Mouse (Mus musculus) ES-Bruce4 (cell line): ENCODE measurements around the gene BC004004. TPM values are rescaled to one million over a fixed set of nuclear protein-coding genes. Genes with fewer than 3 reads are reported as not detected.

Experiments
- H3K27ac ChIP-seq: 2 replicates; pipeline ENCODE4 v1.5.1; 2012; ENCODE audit warnings: low read length, inconsistent platforms; ENCODE audit not compliant: insufficient read depth
- H3K27me3 ChIP-seq: 2 replicates; pipeline ENCODE4 v1.6.1; 2012; ENCODE audit warnings: mild to moderate bottlenecking, low read length, inconsistent platforms; ENCODE audit not compliant: control insufficient read depth, poor library complexity, insufficient read depth, severe bottlenecking
- H3K36me3 ChIP-seq: 2 replicates; pipeline ENCODE4 v1.6.1; 2012; ENCODE audit warnings: inconsistent platforms, mild to moderate bottlenecking, low read length, moderate library complexity; ENCODE audit not compliant: control insufficient read depth, poor library complexity, insufficient read depth, severe bottlenecking
- H3K4me1 ChIP-seq: one replicate; pipeline ENCODE4 v1.8.1; 2011; ENCODE audit warnings: low read length; ENCODE audit not compliant: control insufficient read depth, insufficient read depth
- H3K4me3 ChIP-seq: 2 replicates; pipeline ENCODE4 v1.5.1; 2011; ENCODE audit warnings: low read depth, mild to moderate bottlenecking, low read length
- H3K9ac ChIP-seq: 2 replicates; pipeline ENCODE4 v1.6.1; 2012; ENCODE audit warnings: low read depth, mild to moderate bottlenecking, inconsistent platforms; ENCODE audit not compliant: poor library complexity, severe bottlenecking
- H3K9me3 ChIP-seq: replicated peaks from 2 replicates; pipeline ENCODE4 v1.6.1; 2012; ENCODE audit warnings: mild to moderate bottlenecking, low read length, inconsistent platforms; ENCODE audit not compliant: control insufficient read depth, poor library complexity, insufficient read depth, severe bottlenecking
- CTCF ChIP-seq: IDR thresholded peaks from one replicate; pipeline ENCODE4 v1.8.1; 2011; ENCODE audit warnings: low read depth, low read length
- EP300 ChIP-seq: IDR thresholded peaks from 2 replicates; pipeline ENCODE4 v1.6.1; 2011; ENCODE audit warnings: low read depth, low read length; ENCODE audit not compliant: insufficient read depth
- POLR2A ChIP-seq: IDR thresholded peaks from one replicate; pipeline ENCODE4 v1.8.1; 2011; ENCODE audit warnings: low read length; ENCODE audit not compliant: insufficient read depth
- polyA plus RNA-seq: library from polyadenylated mRNA; stranded (reverse); fragments of >200 nt; gene quantifications from 2 replicates; pipeline ENCODE4 v1.2.4, GENCODE M21; 2011; ENCODE audit warnings: low read depth; ENCODE audit not compliant: missing spikeins, insufficient read depth, insufficient read length

Gene BC004004
- polyA plus RNA-seq, 1 experiment = 54.0 TPM

GRCm38 (mm10) chr17:29356882-29357281 lies 88.3 kb downstream of the BC004004 start:
- no peaks in the 10 kb centered on the region for H3K27me3 ChIP-seq
- H3K4me1 ChIP-seq = peaks cover 3% of the 10 kb centered on the region
- H3K36me3 ChIP-seq = no peaks in the 10 kb centered on the region
- H3K4me3 ChIP-seq = peak overlapping the region; percentile 72
- H3K9ac ChIP-seq = no peak overlapping the region
- H3K9me3 ChIP-seq = no peaks in the 10 kb centered on the region
- no peak overlapping the region for H3K27ac ChIP-seq
- no peak for TF ChIP-seq EP300
- no peak for TF ChIP-seq CTCF
- no peak for TF ChIP-seq POLR2A

GRCm38 (mm10) chr17:29358928-29359327 lies 90.3 kb downstream of the BC004004 start:
- peaks cover 3% of the 10 kb centered on the region for H3K4me1 ChIP-seq
- no peaks in the 10 kb centered on the region for H3K9me3 ChIP-seq
- H3K36me3 ChIP-seq = no peaks in the 10 kb centered on the region
- no peaks in the 10 kb centered on the region for H3K27me3 ChIP-seq
- H3K27ac ChIP-seq = no peak overlapping the region
- H3K9ac ChIP-seq = no peak overlapping the region
- no peak for TF ChIP-seq CTCF
- no peak for TF ChIP-seq EP300
- no peak for TF ChIP-seq POLR2A
- H3K4me3 ChIP-seq = no peak overlapping the region

GRCm38 (mm10) chr17:29360761-29361221 lies 92.2 kb downstream of the BC004004 start, which contains the start of gene Fgd2:
Fgd2 (plus strand) TSS chr17:29360914.
- Histone ChIP-seq H3K36me3 (no peaks in the 10 kb centered on the region), H3K9ac (no peak within 1 kb of the TSS), H3K27me3 (no peaks in the 10 kb centered on the region), H3K27ac (peak within 1 kb of the TSS; percentile 32; the same call in 1 of the 2 replicates), H3K4me1 (peaks cover 3% of the 10 kb centered on the region), H3K4me3 (peak within 1 kb of the TSS; percentile 39), H3K9me3 (no peaks in the 10 kb centered on the region)
- TF ChIP-seq EP300 = no peak
- TF ChIP-seq POLR2A = no peak
- TF ChIP-seq CTCF = peak; percentile 44

- TF ChIP-seq POLR2A = no peak
- TF ChIP-seq CTCF = no peak
- TF ChIP-seq EP300 = no peak
- Histone ChIP-seq H3K27ac (no peak overlapping the region), H3K4me3 (no peak overlapping the region), H3K9ac (no peak overlapping the region), H3K27me3 (no peaks in the 10 kb centered on the region), H3K4me1 (peaks cover 3% of the 10 kb centered on the region), H3K9me3 (no peaks in the 10 kb centered on the region), H3K36me3 (no peaks in the 10 kb centered on the region)
Observed at GRCm38 (mm10) chr17:29361982-29362691, 93.5 kb downstream of the BC004004 start.

- no peaks in the 10 kb centered on the region for H3K27me3 ChIP-seq
Observed at GRCm38 (mm10) chr17:29363109-29363508, 94.5 kb downstream of the BC004004 start.

More at GRCm38 (mm10) chr17:29363109-29363508, 94.5 kb downstream of the BC004004 start:
- peaks cover 3% of the 10 kb centered on the region for H3K4me1 ChIP-seq
- H3K9ac ChIP-seq = no peak overlapping the region
- TF ChIP-seq CTCF = no peak
- no peak for TF ChIP-seq EP300
- TF ChIP-seq POLR2A = no peak
- no peak overlapping the region for H3K4me3 ChIP-seq
- H3K36me3 ChIP-seq = no peaks in the 10 kb centered on the region
- no peak overlapping the region for H3K27ac ChIP-seq
- no peaks in the 10 kb centered on the region for H3K9me3 ChIP-seq

Other genes with a start within 250 kb of the BC004004 start
- gene Srsf3, start 236.2 kb upstream of the BC004004 start, polyA plus RNA-seq = 541 and 557 TPM in 2 replicates
- 171 and 178 TPM in 2 replicates for gene Cdkn1a, start 177.8 kb upstream of the BC004004 start, polyA plus RNA-seq
- not detected in 2 replicates for gene Rab44, start 154.6 kb upstream of the BC004004 start, polyA plus RNA-seq
- gene Cpne5, start 30.6 kb upstream of the BC004004 start, polyA plus RNA-seq = 1.8 and 4.4 TPM in 2 replicates
- gene Ppil1, start 4.6 kb upstream of the BC004004 start, polyA plus RNA-seq = 92.7 and 101 TPM in 2 replicates
- 0.39 TPM in 1 of 2 replicates, not detected in the other for gene Pi16, start 48.9 kb downstream of the BC004004 start, polyA plus RNA-seq
- 129 and 134 TPM in 2 replicates for gene Mtch1, start 79.1 kb downstream of the BC004004 start, polyA plus RNA-seq
- gene Fgd2, start 92.1 kb downstream of the BC004004 start, polyA plus RNA-seq = 4.6 and 5.1 TPM in 2 replicates
- gene Pim1, start 222.0 kb downstream of the BC004004 start, polyA plus RNA-seq = 348 and 350 TPM in 2 replicates